Mouse (Mus musculus) layer of hippocampus, adult 18-20 months (tissue): ENCODE measurements around the gene Urad. TPM values are rescaled to one million over a fixed set of nuclear protein-coding genes. Genes with fewer than 3 reads are reported as not detected.

Source experiments
- DNase-seq, 2 experiments: peaks; one replicate each; pipeline ENCODE4 v3.0.0; 2022; ENCODE audit warnings: low spot score in 2 of 2
- microRNA-seq, 2 experiments: library from miRNA; unstranded; fragments of <30 nt; microRNA quantifications; one replicate each; pipeline ENCODE4 v1.2.0; 2021
- total RNA-seq, 2 experiments: library from RNA; stranded (reverse); gene quantifications; 2 replicates each; pipeline ENCODE4 v1.2.3; 2021

The Urad gene
- total RNA-seq, 2 experiments from 2014 or later: not detected

- DNase-seq: no peak
These were observed 52.1 kb downstream of the Urad start, which contains the start of gene Pdx1 for GRCm38 (mm10) chr5:147269926-147270672. Pdx1 (plus strand) TSS chr5:147269959.

- DNase-seq: no peak
These were observed 52.9 kb downstream of the Urad start for GRCm38 (mm10) chr5:147269371-147269770.

DNA sequence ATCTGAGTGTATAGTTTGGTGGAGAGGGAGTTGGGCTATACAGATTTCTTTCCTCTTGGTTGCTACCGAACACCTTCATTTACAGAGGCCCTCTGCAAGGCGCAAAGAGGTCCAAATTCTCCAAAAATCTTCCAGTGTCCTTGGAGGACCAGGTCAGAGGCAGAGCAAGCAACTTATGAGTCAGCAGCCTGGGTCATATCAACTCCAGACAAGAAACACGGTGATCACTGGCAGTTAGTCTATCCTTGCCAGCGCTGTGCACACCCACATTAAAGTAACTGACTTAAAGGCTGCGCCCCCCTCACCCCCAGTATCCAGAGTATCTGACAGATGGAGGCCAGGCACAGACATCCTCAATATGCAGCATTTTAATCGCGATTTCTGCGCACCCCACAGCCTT lies 53.5 kb downstream of the Urad start:
- DNase-seq: no peak

GRCm38 (mm10) chr5:147267434-147267833 lies 54.8 kb downstream of the Urad start:
- DNase-seq: no peak

Small RNA genes lying within 50 kb of the gene (microRNA-seq; reads per million reads assigned to microRNA genes)
- 0 to 0.59 reads per million in 2 experiments for gene Mir7k

Other genes with a start within 250 kb of the Urad start
- 1 to 10 TPM; 5.8 to 5.9 TPM for gene Lnx2, start 245.9 kb downstream of the Urad start, total RNA-seq
- 10 to 100 TPM; 64.6 to 69.8 TPM for gene Polr1d, start 245.4 kb downstream of the Urad start, total RNA-seq
- gene Gsx1, start 133.7 kb downstream of the Urad start, total RNA-seq: under 1 TPM; 0.35 to 0.43 TPM
- gene Pdx1, start 52.5 kb downstream of the Urad start, total RNA-seq: not detected
- gene Cdx2, start 15.2 kb downstream of the Urad start, total RNA-seq: not detected
- 1 to 10 TPM; 7.1 to 7.9 TPM for gene Flt3, start 78.0 kb upstream of the Urad start, total RNA-seq
- 10 to 100 TPM; 84.8 to 88.2 TPM for gene Pan3, start 107.7 kb upstream of the Urad start, total RNA-seq